Mouse (Mus musculus): ENCODE data around the gene Med22. TPM values are rescaled to one million over a fixed set of nuclear protein-coding genes. Genes with fewer than 3 reads are reported as not detected.

Gene Med22
- total and polyA plus RNA-seq, 2 experiments from 2014 or later: 119 to 144 TPM

DNA sequence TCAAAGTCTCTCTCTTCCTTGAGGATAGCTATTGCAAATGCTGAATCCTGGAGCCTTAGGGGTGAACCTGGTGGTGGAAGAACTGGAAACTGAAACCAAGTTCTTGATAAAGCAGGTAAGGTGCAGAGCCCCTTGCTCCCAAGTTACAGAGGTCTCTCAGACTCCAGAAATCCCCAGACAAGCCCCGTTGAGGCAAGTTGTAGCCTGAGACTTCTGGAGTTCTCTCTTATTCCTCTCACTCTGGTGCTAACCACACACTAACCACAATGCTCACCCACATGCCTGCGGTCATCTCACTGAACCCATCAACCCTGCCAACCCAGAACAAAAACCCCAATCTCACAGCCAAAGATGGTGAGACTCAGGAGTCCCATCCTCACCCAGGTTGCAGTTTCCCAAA lies 24.8 kb upstream of the Med22 start:
- Histone ChIP-seq H3K36me3 (ENCODE audit: insufficient read depth, low read length) (peaks cover 3% of the 10 kb centered on the region; the same call in 1 of the 2 replicates), H3K27ac (ENCODE audit: low read depth, low read length) (no peak overlapping the region), H3K27me3 (ENCODE audit: insufficient read depth, low read length) (no peaks in the 10 kb centered on the region), H3K4me2 (ENCODE audit: low read depth, low read length, poor library complexity, severe bottlenecking) (no peak overlapping the region), H3K4me1 (ENCODE audit: insufficient read depth, low read length) (peaks cover 7% of the 10 kb centered on the region; the same call in 1 of the 2 replicates), H3K9ac (replicated peaks; ENCODE audit: low read length, poor library complexity, severe bottlenecking) (no peak overlapping the region), H3K9me3 (ENCODE audit: low read length) (no peaks in the 10 kb centered on the region), H3K4me3 (ENCODE audit: low read depth, low read length) (no peak overlapping the region)
- ATAC-seq (ENCODE audit: low FRiP score) (no peak), DNase-seq (ENCODE audit: low spot score) (no peak)
- TF ChIP-seq CTCF (IDR thresholded peaks at IDR 0.05): no peak
- 88% methylated on average over 2 of the region's 2 CpGs for WGBS

DNA sequence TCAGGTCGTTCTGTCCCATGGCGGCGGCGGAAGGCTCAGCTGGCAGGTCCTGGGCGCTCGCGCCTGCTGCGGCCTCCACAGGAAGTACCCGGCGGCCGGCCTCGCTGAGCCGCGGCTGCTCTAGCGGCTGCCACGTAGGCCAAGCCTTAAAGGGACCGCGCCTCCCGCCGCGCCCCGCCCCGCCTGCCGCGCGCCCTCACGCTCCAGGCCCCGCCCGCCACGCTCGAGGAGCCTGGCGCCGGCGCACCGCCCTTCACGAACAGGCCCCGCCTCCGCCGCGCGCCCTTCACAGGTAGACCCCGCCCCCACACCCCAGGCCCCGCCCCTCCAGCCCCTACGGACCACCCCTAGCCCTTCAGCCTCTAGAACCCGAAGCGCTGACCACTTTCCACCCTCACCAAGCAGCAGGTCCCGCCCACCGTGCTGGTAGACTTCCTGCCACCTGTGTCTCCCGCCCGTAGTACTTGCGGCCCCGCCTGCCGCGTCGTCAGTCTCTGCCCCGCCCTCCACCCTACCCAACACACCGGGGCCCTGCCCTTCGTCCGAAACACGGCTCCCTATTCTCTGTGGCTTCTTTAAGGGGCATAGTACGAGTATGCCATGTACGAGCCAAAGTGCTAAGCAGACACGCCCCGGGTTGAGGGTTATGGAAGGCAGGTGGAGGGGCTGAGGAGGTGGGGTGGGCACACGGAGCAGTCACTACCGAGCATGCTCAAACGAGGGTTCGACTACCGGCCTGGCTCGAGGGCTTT lies 23.0 kb upstream of the Med22 start, which contains the start of the genes Surf4 and Stkld1:
Surf4 (minus strand) TSS at position 625 of the 752 bp plus-strand sequence.
Stkld1 (plus strand) TSS at position 744 of the 752 bp plus-strand sequence.
- Histone ChIP-seq H3K4me1 (ENCODE audit: insufficient read depth, low read length) (peaks cover 7% of the 10 kb centered on the region; the same call in 1 of the 2 replicates), H3K4me3 (ENCODE audit: low read depth, low read length) (peak within 1 kb of the TSS; percentile 93), H3K9me3 (ENCODE audit: low read length) (no peaks in the 10 kb centered on the region), H3K27me3 (ENCODE audit: insufficient read depth, low read length) (no peaks in the 10 kb centered on the region), H3K4me2 (ENCODE audit: low read depth, low read length, poor library complexity, severe bottlenecking) (peak within 1 kb of the TSS; percentile 91), H3K9ac (replicated peaks; ENCODE audit: low read length, poor library complexity, severe bottlenecking) (peak within 1 kb of the TSS; percentile 96), H3K36me3 (ENCODE audit: insufficient read depth, low read length) (peaks cover 8% of the 10 kb centered on the region), H3K27ac (ENCODE audit: low read depth, low read length) (peak within 1 kb of the TSS; percentile 78)
- TF ChIP-seq CTCF (IDR thresholded peaks at IDR 0.05): no peak
- WGBS: 1% methylated on average over 45 of the region's 70 CpGs
- peak; percentile 94 for ATAC-seq (ENCODE audit: low FRiP score)
- DNase-seq (ENCODE audit: low spot score): peak; percentile 94

DNA sequence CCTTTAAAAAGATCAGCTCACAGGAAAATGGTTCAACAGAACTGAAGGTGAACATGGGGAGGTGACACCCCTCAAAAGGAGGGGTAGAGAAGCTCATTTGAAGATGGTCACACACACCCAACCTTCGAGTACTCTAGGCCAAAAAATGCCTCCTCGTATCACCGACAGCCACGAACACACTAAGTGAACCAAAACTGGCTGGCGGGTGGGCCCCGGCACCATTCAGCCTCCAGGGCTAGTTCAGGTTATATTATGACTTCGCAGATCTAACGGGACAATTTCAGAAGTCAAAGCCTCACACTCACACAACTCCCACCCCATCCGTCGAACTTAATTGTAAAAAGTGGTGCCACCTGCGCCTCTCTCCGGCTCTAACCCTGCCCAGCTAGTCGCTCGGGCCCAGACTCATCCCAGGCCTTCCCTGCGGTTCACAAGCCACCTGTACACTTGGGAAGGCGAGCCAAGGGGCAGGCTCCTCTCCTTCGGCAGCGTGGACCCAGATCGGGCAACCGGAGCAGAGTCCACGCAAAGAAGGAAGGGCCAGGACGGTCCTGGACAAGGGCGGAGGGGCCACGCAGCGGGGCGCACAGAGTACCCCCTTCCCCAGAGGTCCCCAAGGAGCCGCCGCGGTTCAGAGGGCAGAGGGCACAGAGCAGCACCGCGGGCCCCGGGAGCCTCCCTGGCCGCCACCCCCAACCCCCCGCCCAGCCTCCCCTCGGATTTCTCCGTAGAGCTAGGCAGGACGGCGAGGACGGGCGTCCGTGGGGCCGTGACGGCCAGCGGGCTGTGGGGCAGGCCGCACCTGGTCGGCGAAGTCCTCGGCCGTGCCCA lies 22.2 kb upstream of the Med22 start:
- DNase-seq (ENCODE audit: low spot score): no peak
- no peaks in the 10 kb centered on the region for H3K27me3 ChIP-seq (ENCODE audit: insufficient read depth, low read length)
- H3K9ac ChIP-seq (replicated peaks; ENCODE audit: low read length, poor library complexity, severe bottlenecking): peak overlapping the region; percentile 96
- peak overlapping the region; percentile 91 for H3K4me2 ChIP-seq (ENCODE audit: low read depth, low read length, poor library complexity, severe bottlenecking)
- TF ChIP-seq CTCF (IDR thresholded peaks at IDR 0.05): no peak
- no peaks in the 10 kb centered on the region for H3K9me3 ChIP-seq (ENCODE audit: low read length)
- H3K27ac ChIP-seq (ENCODE audit: low read depth, low read length): peak overlapping the region; percentile 78
- WGBS: 5% methylated on average over 29 of the region's 49 CpGs
- peak overlapping the region; percentile 93 for H3K4me3 ChIP-seq (ENCODE audit: low read depth, low read length)
- peak; percentile 4; the same call in 1 of the 2 replicates for ATAC-seq (ENCODE audit: low FRiP score)
- H3K4me1 ChIP-seq (ENCODE audit: insufficient read depth, low read length): peaks cover 7% of the 10 kb centered on the region; the same call in 1 of the 2 replicates
- peaks cover 8% of the 10 kb centered on the region for H3K36me3 ChIP-seq (ENCODE audit: insufficient read depth, low read length)

DNA sequence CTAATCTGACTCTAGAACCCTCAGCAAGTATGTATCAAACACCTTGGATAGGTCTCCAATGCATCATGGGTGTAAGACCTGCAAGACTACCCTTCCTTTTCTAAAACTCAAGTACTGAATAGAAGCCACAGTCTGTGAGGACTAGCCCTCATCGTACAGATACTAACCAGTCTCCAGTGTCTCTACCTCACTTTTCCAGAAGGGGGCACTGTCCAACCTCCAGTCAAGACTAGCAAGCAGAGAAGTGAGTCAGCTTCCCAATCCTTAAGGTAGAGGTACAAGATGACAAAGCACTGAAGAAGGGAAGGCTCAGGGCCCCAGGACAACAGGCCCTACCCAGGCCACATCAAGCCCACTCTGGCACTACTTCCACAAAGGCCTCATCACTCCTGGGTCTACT lies 19.9 kb upstream of the Med22 start:
- H3K4me1 ChIP-seq (ENCODE audit: insufficient read depth, low read length): peaks cover 7% of the 10 kb centered on the region; the same call in 1 of the 2 replicates
- WGBS: 43% methylated on average over 1 of the region's 1 CpGs
- TF ChIP-seq CTCF (IDR thresholded peaks at IDR 0.05): peak; percentile 74
- H3K36me3 ChIP-seq (ENCODE audit: insufficient read depth, low read length): peaks cover 22% of the 10 kb centered on the region
- H3K27ac ChIP-seq (ENCODE audit: low read depth, low read length): no peak overlapping the region
- H3K4me3 ChIP-seq (ENCODE audit: low read depth, low read length): no peak overlapping the region
- H3K9ac ChIP-seq (replicated peaks; ENCODE audit: low read length, poor library complexity, severe bottlenecking): no peak overlapping the region
- H3K27me3 ChIP-seq (ENCODE audit: insufficient read depth, low read length): no peaks in the 10 kb centered on the region
- ATAC-seq (ENCODE audit: low FRiP score): no peak
- H3K4me2 ChIP-seq (ENCODE audit: low read depth, low read length, poor library complexity, severe bottlenecking): no peak overlapping the region
- H3K9me3 ChIP-seq (ENCODE audit: low read length): no peaks in the 10 kb centered on the region
- DNase-seq (ENCODE audit: low spot score): peak; percentile 58

DNA sequence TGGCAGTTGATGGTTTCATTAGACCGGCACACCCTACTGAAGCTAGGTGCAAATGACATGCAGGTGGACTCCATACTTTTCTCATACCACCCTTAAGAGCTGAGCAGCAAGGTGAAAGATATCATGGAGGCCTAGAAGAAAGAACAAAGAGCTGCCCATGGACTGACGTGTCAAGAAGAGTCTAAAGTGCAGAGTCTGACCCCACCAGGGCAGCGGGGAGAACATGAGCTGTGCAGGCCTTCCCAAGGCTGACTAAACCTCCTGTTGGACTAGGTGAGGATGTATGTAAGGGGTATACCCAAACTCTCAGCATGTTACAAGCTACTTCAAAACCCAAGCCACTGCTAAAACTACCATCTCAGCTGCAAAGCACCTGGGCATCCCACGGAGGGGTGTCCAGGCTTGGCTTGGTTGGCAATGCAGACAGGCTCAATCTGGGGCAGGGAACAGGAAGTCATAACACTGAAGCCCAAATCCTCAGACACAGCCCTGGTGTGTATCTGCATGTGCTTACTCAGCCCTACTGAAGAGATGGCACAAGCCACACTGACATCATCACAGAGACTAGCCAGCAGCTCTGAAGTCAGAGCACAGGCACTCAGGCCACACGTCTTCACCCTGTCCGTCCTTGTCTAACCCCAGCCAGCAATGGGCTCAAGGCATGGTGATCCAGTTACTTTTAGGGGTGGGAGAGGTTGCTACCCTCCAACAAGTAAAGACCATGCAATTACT lies 17.4 kb upstream of the Med22 start:
- 92% methylated on average over 6 of the region's 6 CpGs for WGBS
- peaks cover 7% of the 10 kb centered on the region; the same call in 1 of the 2 replicates for H3K4me1 ChIP-seq (ENCODE audit: insufficient read depth, low read length)
- no peak overlapping the region for H3K4me3 ChIP-seq (ENCODE audit: low read depth, low read length)
- no peak overlapping the region for H3K9ac ChIP-seq (replicated peaks; ENCODE audit: low read length, poor library complexity, severe bottlenecking)
- no peak for DNase-seq (ENCODE audit: low spot score)
- H3K27me3 ChIP-seq (ENCODE audit: insufficient read depth, low read length): no peaks in the 10 kb centered on the region
- no peak for TF ChIP-seq CTCF (IDR thresholded peaks at IDR 0.05)
- H3K9me3 ChIP-seq (ENCODE audit: low read length): no peaks in the 10 kb centered on the region
- H3K27ac ChIP-seq (ENCODE audit: low read depth, low read length): no peak overlapping the region
- H3K36me3 ChIP-seq (ENCODE audit: insufficient read depth, low read length): peaks cover 43% of the 10 kb centered on the region
- no peak overlapping the region for H3K4me2 ChIP-seq (ENCODE audit: low read depth, low read length, poor library complexity, severe bottlenecking)
- no peak for ATAC-seq (ENCODE audit: low FRiP score)

All from midbrain, postnatal 0 days (tissue).